Mouse (Mus musculus): Measurements from ENCODE around the gene Ankra2.

The Ankra2 gene

GRCm38 (mm10) chr13:98297883-98298482, 35.1 kb downstream of the Ankra2 start:
- DNase-seq, result no peak

GRCm38 (mm10) chr13:98298833-98299758, 36.2 kb downstream of the Ankra2 start:
- peak; percentile 56 for DNase-seq

GRCm38 (mm10) chr13:98305257-98305656, 42.4 kb downstream of the Ankra2 start:
- no peak for DNase-seq

GRCm38 (mm10) chr13:98306393-98306792, 43.5 kb downstream of the Ankra2 start:
- no peak for DNase-seq

- no peak for DNase-seq
These were observed 44.1 kb downstream of the Ankra2 start for GRCm38 (mm10) chr13:98306852-98307475.

GRCm38 (mm10) chr13:98308004-98308403, 45.1 kb downstream of the Ankra2 start:
- no peak for DNase-seq

- DNase-seq, result no peak
These were observed 45.9 kb downstream of the Ankra2 start for GRCm38 (mm10) chr13:98308724-98309123.

GRCm38 (mm10) chr13:98311597-98311996, 48.7 kb downstream of the Ankra2 start:
- no peak for DNase-seq

GRCm38 (mm10) chr13:98313631-98314030, 50.8 kb downstream of the Ankra2 start:
- DNase-seq, result no peak

GRCm38 (mm10) chr13:98315124-98315523, 52.2 kb downstream of the Ankra2 start:
- DNase-seq, result no peak

GRCm38 (mm10) chr13:98316140-98316479, 53.2 kb downstream of the Ankra2 start:
- DNase-seq, result no peak

- peak; percentile 93 for DNase-seq
These were observed 53.8 kb downstream of the Ankra2 start, which contains the start of gene Btf3 for GRCm38 (mm10) chr13:98316480-98317245. Gene Btf3, minus strand, starts transcription at chr13:98317006.

GRCm38 (mm10) chr13:98317246-98317677, 54.4 kb downstream of the Ankra2 start:
- no peak for DNase-seq

- DNase-seq, result no peak
These were observed 55.0 kb downstream of the Ankra2 start for GRCm38 (mm10) chr13:98317911-98318310.
